10 mouse cellular contexts compared by ENCODE assay signal in genomic region chr16:38651721-38652231, GRCm38 (mm10).
DNase-seq lines count a peak whose midpoint lies in the region; ATAC-seq and TF ChIP-seq lines count a peak whose summit lies in the region.
"Had no signal": no experiment of that assay in that cellular context is flagged by ENCODE, and none has a peak within 500 bp of the region (broad histone marks: within the 10 kb centered on the region; RNA-seq: fewer than 3 reads in every experiment).

No protein-coding gene starts in this region.

- no peak; the same call in 1 of the 2 replicates for ATAC-seq in embryonic facial prominence, embryonic 12.5 days (ENCODE audit: insufficient number of reproducible peaks, insufficient read depth, low FRiP score, low TSS enrichment)
- no peak for ATAC-seq in liver, postnatal 0 days
- ATAC-seq in monocyte, adult 5-6 weeks (replicated peaks; ENCODE audit: insufficient number of reproducible peaks, low FRiP score, low TSS enrichment, poor library complexity, severe bottlenecking), result no peak
- no peak for ATAC-seq in forebrain, embryonic 15.5 days (replicated peaks)
- ATAC-seq: Patski had no signal

- peak; percentile 17 for DNase-seq in CD4-positive, CD25-positive, alpha-beta regulatory T cell, adult 2 months (ENCODE audit: low read depth, low spot score)
- DNase-seq in induced T-regulatory cell, adult 2 months (ENCODE audit: low read depth), result peak; percentile 50
- DNase-seq in liver, postnatal 0 days, result no peak
- no peak for DNase-seq in embryo, embryonic 11 days
- no peak for DNase-seq in cerebellum, adult 2 months
- DNase-seq: cerebellum, adult 18-20 months had no signal

- peaks cover 30% of the 10 kb centered on the region for H3K4me1 ChIP-seq in embryonic facial prominence, embryonic 12.5 days
- peaks cover 6% of the 10 kb centered on the region; the same call in 1 of the 2 replicates for H3K4me1 ChIP-seq in liver, postnatal 0 days (ENCODE audit: insufficient read depth)
- H3K4me1 ChIP-seq in forebrain, embryonic 15.5 days, result no peaks in the 10 kb centered on the region
- H3K4me1 ChIP-seq in cerebellum, adult 2 months (ENCODE audit: control insufficient read depth, insufficient read depth, low read length), result no peaks in the 10 kb centered on the region

- no peak overlapping the region for H3K4me2 ChIP-seq in embryonic facial prominence, embryonic 12.5 days (replicated peaks)
- no peak overlapping the region for H3K4me2 ChIP-seq in liver, postnatal 0 days (ENCODE audit: low read depth, low read length)
- H3K4me2 ChIP-seq in forebrain, embryonic 15.5 days (replicated peaks), result no peak overlapping the region

- H3K27ac ChIP-seq in embryonic facial prominence, embryonic 12.5 days, result peak overlapping the region; percentile 63; the same call in 1 of the 2 replicates
- 0 out of 2 replicates have a peak overlapping the region, but pooled peaks have one; percentile 1 for H3K27ac ChIP-seq in liver, postnatal 0 days (ENCODE audit: low read depth)
- H3K27ac ChIP-seq in forebrain, embryonic 15.5 days (replicated peaks), result no peak overlapping the region
- H3K27ac ChIP-seq in cerebellum, adult 2 months (ENCODE audit: insufficient read depth, low read length), result no peak overlapping the region

- peak; percentile 12; the same call in 1 of the 2 replicates for TF ChIP-seq EP300 in liver, postnatal 0 days (IDR thresholded peaks at IDR 0.05; ENCODE audit: low read depth)

- no peaks in the 10 kb centered on the region for H3K9me3 ChIP-seq in embryonic facial prominence, embryonic 12.5 days
- no peaks in the 10 kb centered on the region for H3K9me3 ChIP-seq in liver, postnatal 0 days (ENCODE audit: low read length)
- no peaks in the 10 kb centered on the region for H3K9me3 ChIP-seq in forebrain, embryonic 15.5 days

- H3K4me3 ChIP-seq in embryonic facial prominence, embryonic 12.5 days, result no peak overlapping the region
- no peak overlapping the region for H3K4me3 ChIP-seq in liver, postnatal 0 days (ENCODE audit: low read depth, low read length)
- no peak overlapping the region for H3K4me3 ChIP-seq in forebrain, embryonic 15.5 days
- no peak overlapping the region for H3K4me3 ChIP-seq in cerebellum, adult 2 months (replicated peaks; ENCODE audit: insufficient read depth, low read depth, low read length)

- H3K9ac ChIP-seq in embryonic facial prominence, embryonic 12.5 days, result no peak overlapping the region
- no peak overlapping the region for H3K9ac ChIP-seq in liver, postnatal 0 days (replicated peaks)
- H3K9ac ChIP-seq in forebrain, embryonic 15.5 days (replicated peaks), result no peak overlapping the region

- no peaks in the 10 kb centered on the region for H3K27me3 ChIP-seq in embryonic facial prominence, embryonic 12.5 days
- H3K27me3 ChIP-seq in liver, postnatal 0 days (ENCODE audit: insufficient read depth, low read length), result no peaks in the 10 kb centered on the region
- no peaks in the 10 kb centered on the region for H3K27me3 ChIP-seq in forebrain, embryonic 15.5 days
- no peaks in the 10 kb centered on the region for H3K27me3 ChIP-seq in cerebellum, adult 2 months (ENCODE audit: control insufficient read depth, insufficient read depth, low read length)
- H3K27me3 ChIP-seq: Patski had no signal

- TF ChIP-seq POLR2A in cerebellum, adult 2 months (IDR thresholded peaks at IDR 0.05; ENCODE audit: borderline replicate concordance, insufficient read depth, low read length), result no peak

- no peak for TF ChIP-seq CTCF in liver, postnatal 0 days (IDR thresholded peaks at IDR 0.05; ENCODE audit: low read depth)
- no peak for TF ChIP-seq CTCF in cerebellum, adult 2 months (IDR thresholded peaks at IDR 0.05; ENCODE audit: borderline replicate concordance, insufficient read depth, low read depth, low read length)

- no peaks in the 10 kb centered on the region for H3K36me3 ChIP-seq in embryonic facial prominence, embryonic 12.5 days
- H3K36me3 ChIP-seq in liver, postnatal 0 days (replicated peaks; ENCODE audit: insufficient read depth, low read length), result no peaks in the 10 kb centered on the region
- H3K36me3 ChIP-seq in forebrain, embryonic 15.5 days, result no peaks in the 10 kb centered on the region

- 55% methylated on average over 10 of the region's 10 CpGs for whole genome bisulfite sequencing in embryonic facial prominence, embryonic 12.5 days
- WGBS in liver, postnatal 0 days (ENCODE audit: insufficient replicate concordance), result 38% methylated on average over 10 of the region's 10 CpGs
- 90% methylated on average over 10 of the region's 10 CpGs for WGBS in forebrain, embryonic 15.5 days
- 81% methylated on average over 10 of the region's 10 CpGs for WGBS in cerebellum, adult 2 months

Comparison
In these comparisons a context has a peak if more than half of its experiments do, and no peak if none do; other contexts are left out.
1. DNase-seq: peak in CD4-positive, CD25-positive, alpha-beta regulatory T cell, adult 2 months (single experiment) and induced T-regulatory cell, adult 2 months (single experiment); none in liver, postnatal 0 days (single experiment), embryo, embryonic 11 days (single experiment) and cerebellum, adult 2 months (0 of 2).
2. H3K27ac ChIP-seq: peak in embryonic facial prominence, embryonic 12.5 days (single experiment) and liver, postnatal 0 days (single experiment); none in forebrain, embryonic 15.5 days (single experiment) and cerebellum, adult 2 months (single experiment).